Mouse (Mus musculus) granulocyte monocyte progenitor cell, adult 5-6 weeks (primary cell): ENCODE results near the gene Olfr1423. TPM values are rescaled to one million over a fixed set of nuclear protein-coding genes. Genes with fewer than 3 reads are reported as not detected.

ENCODE experiments used
- total RNA-seq, 2 experiments: library from RNA; stranded (forward) in 1 of 2; stranded (reverse) in 1 of 2; fragments of 200-712, 200-1000 nt in 1 of 2; fragments of >200 nt in 1 of 2; fragmentation: Nextera tagmentation in 1 of 2; gene quantifications; 2 replicates each; pipeline ENCODE4 v1.2.3; 2014 to 2017

The Olfr1423 gene
- total RNA-seq, 2 experiments from 2014 or later = not detected

Other genes starting within 250 kb of the Olfr1423 start
- 11.3 and 12.2 TPM in 2 replicates for gene Stx3, start 221.9 kb downstream of the Olfr1423 start, total RNA-seq (2014; fragmentation: Nextera tagmentation)
- gene Stx3, start 221.9 kb downstream of the Olfr1423 start, total RNA-seq (2017) = 7.9 and 12.1 TPM in 2 replicates
- gene Olfr1417, start 202.1 kb downstream of the Olfr1423 start, total RNA-seq (2014; fragmentation: Nextera tagmentation) = not detected in 2 replicates
- not detected in 2 replicates for gene Olfr1417, start 202.1 kb downstream of the Olfr1423 start, total RNA-seq (2017)
- gene Olfr1418, start 180.3 kb downstream of the Olfr1423 start, total RNA-seq (2014; fragmentation: Nextera tagmentation) = not detected in 2 replicates
- gene Olfr1418, start 180.3 kb downstream of the Olfr1423 start, total RNA-seq (2017) = not detected in 2 replicates
- not detected in 2 replicates for gene Olfr1419, start 166.2 kb downstream of the Olfr1423 start, total RNA-seq (2014; fragmentation: Nextera tagmentation)
- gene Olfr1419, start 166.2 kb downstream of the Olfr1423 start, total RNA-seq (2017) = not detected in 2 replicates
- gene Olfr1420, start 154.8 kb downstream of the Olfr1423 start, total RNA-seq (2014; fragmentation: Nextera tagmentation) = not detected in 2 replicates
- not detected in 2 replicates for gene Olfr1420, start 154.8 kb downstream of the Olfr1423 start, total RNA-seq (2017)
- gene Patl1, start 128.9 kb downstream of the Olfr1423 start, total RNA-seq (2014; fragmentation: Nextera tagmentation) = 33.2 and 43.7 TPM in 2 replicates
- 12.6 and 12.8 TPM in 2 replicates for gene Patl1, start 128.9 kb downstream of the Olfr1423 start, total RNA-seq (2017)
- gene Osbp, start 75.4 kb downstream of the Olfr1423 start, total RNA-seq (2014; fragmentation: Nextera tagmentation) = 39.1 and 46.5 TPM in 2 replicates
- 35.2 and 42.3 TPM in 2 replicates for gene Osbp, start 75.4 kb downstream of the Olfr1423 start, total RNA-seq (2017)
- gene Olfr1424, start 21.4 kb upstream of the Olfr1423 start, total RNA-seq (2014; fragmentation: Nextera tagmentation) = not detected in 2 replicates
- not detected in 2 replicates for gene Olfr1424, start 21.4 kb upstream of the Olfr1423 start, total RNA-seq (2017)
- gene Olfr1425, start 36.4 kb upstream of the Olfr1423 start, total RNA-seq (2014; fragmentation: Nextera tagmentation) = not detected in 2 replicates
- gene Olfr1425, start 36.4 kb upstream of the Olfr1423 start, total RNA-seq (2017) = not detected in 2 replicates
- gene Olfr1426, start 50.7 kb upstream of the Olfr1423 start, total RNA-seq (2014; fragmentation: Nextera tagmentation) = not detected in 2 replicates
- gene Olfr1426, start 50.7 kb upstream of the Olfr1423 start, total RNA-seq (2017) = not detected in 2 replicates
- gene Olfr1427, start 62.0 kb upstream of the Olfr1423 start, total RNA-seq (2014; fragmentation: Nextera tagmentation) = not detected in 2 replicates
- not detected in 2 replicates for gene Olfr1427, start 62.0 kb upstream of the Olfr1423 start, total RNA-seq (2017)
- not detected in 2 replicates for gene Olfr1428, start 74.6 kb upstream of the Olfr1423 start, total RNA-seq (2014; fragmentation: Nextera tagmentation)
- gene Olfr1428, start 74.6 kb upstream of the Olfr1423 start, total RNA-seq (2017) = not detected in 2 replicates
- not detected in 2 replicates for gene Olfr76, start 81.9 kb upstream of the Olfr1423 start, total RNA-seq (2014; fragmentation: Nextera tagmentation)
- gene Olfr76, start 81.9 kb upstream of the Olfr1423 start, total RNA-seq (2017) = not detected in 2 replicates
- not detected in 2 replicates for gene Olfr1555-ps1, start 128.8 kb upstream of the Olfr1423 start, total RNA-seq (2014; fragmentation: Nextera tagmentation)
- not detected in 2 replicates for gene Olfr1555-ps1, start 128.8 kb upstream of the Olfr1423 start, total RNA-seq (2017)
- not detected in 2 replicates for gene Olfr1431, start 159.3 kb upstream of the Olfr1423 start, total RNA-seq (2014; fragmentation: Nextera tagmentation)
- gene Olfr1431, start 159.3 kb upstream of the Olfr1423 start, total RNA-seq (2017) = not detected in 2 replicates
- not detected in 2 replicates for gene Olfr1432, start 191.3 kb upstream of the Olfr1423 start, total RNA-seq (2014; fragmentation: Nextera tagmentation)
- not detected in 2 replicates for gene Olfr1432, start 191.3 kb upstream of the Olfr1423 start, total RNA-seq (2017)
- not detected in 2 replicates for gene Olfr262, start 200.3 kb upstream of the Olfr1423 start, total RNA-seq (2014; fragmentation: Nextera tagmentation)
- not detected in 2 replicates for gene Olfr262, start 200.3 kb upstream of the Olfr1423 start, total RNA-seq (2017)
- not detected in 2 replicates for gene Olfr235, start 219.7 kb upstream of the Olfr1423 start, total RNA-seq (2014; fragmentation: Nextera tagmentation)
- gene Olfr235, start 219.7 kb upstream of the Olfr1423 start, total RNA-seq (2017) = not detected in 2 replicates
- gene Olfr1434, start 238.5 kb upstream of the Olfr1423 start, total RNA-seq (2014; fragmentation: Nextera tagmentation) = not detected in 2 replicates
- not detected in 2 replicates for gene Olfr1434, start 238.5 kb upstream of the Olfr1423 start, total RNA-seq (2017)